In genomic region chr14:78674606-78675005, GRCm38 (mm10) we compare ENCODE assay signal across 14 mouse cellular contexts. TPM values are rescaled to one million over a fixed set of nuclear protein-coding genes. Genes with fewer than 3 reads are reported as not detected.
DNase-seq lines count a peak whose midpoint lies in the region; ATAC-seq and TF ChIP-seq lines count a peak whose summit lies in the region.
"Had no signal": no experiment of that assay in that cellular context is flagged by ENCODE, and none has a peak within 500 bp of the region (broad histone marks: within the 10 kb centered on the region; RNA-seq: fewer than 3 reads in every experiment).

No protein-coding gene starts in this region.

- no peaks in the 10 kb centered on the region for H3K9me3 ChIP-seq in embryonic facial prominence, embryonic 14.5 days (ENCODE audit: control insufficient read depth, low read length)
- H3K9me3 ChIP-seq in embryonic facial prominence, embryonic 10.5 days = no peaks in the 10 kb centered on the region
- H3K9me3 ChIP-seq in kidney, embryonic 15.5 days (replicated peaks) = no peaks in the 10 kb centered on the region
- H3K9me3 ChIP-seq in forebrain, postnatal 0 days (ENCODE audit: low read length) = no peaks in the 10 kb centered on the region
- H3K9me3 ChIP-seq: forebrain, embryonic 13.5 days; G1E; limb, embryonic 12.5 days; midbrain, embryonic 10.5 days had no signal

- no peak for ATAC-seq in embryonic facial prominence, embryonic 14.5 days (ENCODE audit: low read depth)
- peak; percentile 57; the same call in 1 of the 2 replicates for ATAC-seq in kidney, embryonic 15.5 days (replicated peaks; ENCODE audit: low FRiP score)
- ATAC-seq in forebrain, postnatal 0 days = no peak
- ATAC-seq: forebrain, embryonic 13.5 days had no signal

- no peak overlapping the region for H3K9ac ChIP-seq in embryonic facial prominence, embryonic 14.5 days (ENCODE audit: low read depth, low read length)
- H3K9ac ChIP-seq in kidney, embryonic 15.5 days = no peak overlapping the region
- no peak overlapping the region for H3K9ac ChIP-seq in forebrain, postnatal 0 days
- H3K9ac ChIP-seq: embryonic facial prominence, embryonic 13.5 days; forebrain, embryonic 13.5 days; limb, embryonic 12.5 days had no signal

- 78% methylated on average over 9 of the region's 9 CpGs for WGBS in embryonic facial prominence, embryonic 14.5 days
- WGBS in embryonic facial prominence, embryonic 10.5 days = 88% methylated on average over 9 of the region's 9 CpGs
- WGBS in kidney, embryonic 15.5 days = 54% methylated on average over 9 of the region's 9 CpGs
- WGBS in forebrain, postnatal 0 days = 87% methylated on average over 9 of the region's 9 CpGs

- no peak overlapping the region for H3K27ac ChIP-seq in embryonic facial prominence, embryonic 14.5 days (replicated peaks; ENCODE audit: low read depth, low read length)
- H3K27ac ChIP-seq in embryonic facial prominence, embryonic 10.5 days (replicated peaks) = no peak overlapping the region
- H3K27ac ChIP-seq in kidney, embryonic 15.5 days = no peak overlapping the region
- H3K27ac ChIP-seq in forebrain, postnatal 0 days (ENCODE audit: low read depth, low read length) = no peak overlapping the region
- H3K27ac ChIP-seq: embryonic facial prominence, embryonic 13.5 days; forebrain, embryonic 13.5 days; limb, embryonic 12.5 days; midbrain, embryonic 10.5 days had no signal

- no peaks in the 10 kb centered on the region for H3K27me3 ChIP-seq in embryonic facial prominence, embryonic 14.5 days (replicated peaks; ENCODE audit: control insufficient read depth, insufficient read depth, low read length)
- no peaks in the 10 kb centered on the region for H3K27me3 ChIP-seq in embryonic facial prominence, embryonic 10.5 days (replicated peaks; ENCODE audit: low read depth, poor library complexity, severe bottlenecking)
- H3K27me3 ChIP-seq in kidney, embryonic 15.5 days = no peaks in the 10 kb centered on the region
- H3K27me3 ChIP-seq in forebrain, postnatal 0 days (ENCODE audit: insufficient read depth, low read length) = no peaks in the 10 kb centered on the region
- H3K27me3 ChIP-seq: embryonic facial prominence, embryonic 13.5 days; forebrain, embryonic 13.5 days; limb, embryonic 12.5 days had no signal

- H3K4me3 ChIP-seq in embryonic facial prominence, embryonic 14.5 days (ENCODE audit: low read depth, low read length) = no peak overlapping the region
- no peak overlapping the region for H3K4me3 ChIP-seq in embryonic facial prominence, embryonic 10.5 days
- H3K4me3 ChIP-seq in kidney, embryonic 15.5 days (replicated peaks) = no peak overlapping the region
- H3K4me3 ChIP-seq in forebrain, postnatal 0 days (ENCODE audit: low read depth, low read length) = no peak overlapping the region
- H3K4me3 ChIP-seq: embryonic facial prominence, embryonic 13.5 days; forebrain, embryonic 13.5 days; limb, embryonic 12.5 days; midbrain, embryonic 10.5 days had no signal

- no peaks in the 10 kb centered on the region for H3K36me3 ChIP-seq in embryonic facial prominence, embryonic 14.5 days (ENCODE audit: control insufficient read depth, insufficient read depth, low read length)
- H3K36me3 ChIP-seq in embryonic facial prominence, embryonic 10.5 days (replicated peaks) = no peaks in the 10 kb centered on the region
- no peaks in the 10 kb centered on the region for H3K36me3 ChIP-seq in kidney, embryonic 15.5 days
- no peaks in the 10 kb centered on the region for H3K36me3 ChIP-seq in forebrain, postnatal 0 days (ENCODE audit: insufficient read depth)
- H3K36me3 ChIP-seq: embryonic facial prominence, embryonic 13.5 days; G1E; limb, embryonic 12.5 days; midbrain, embryonic 10.5 days had no signal

- H3K4me2 ChIP-seq in embryonic facial prominence, embryonic 14.5 days (ENCODE audit: low read depth, low read length) = no peak overlapping the region
- H3K4me2 ChIP-seq in kidney, embryonic 15.5 days = no peak overlapping the region
- H3K4me2 ChIP-seq in forebrain, postnatal 0 days (ENCODE audit: low read depth) = no peak overlapping the region
- H3K4me2 ChIP-seq: embryonic facial prominence, embryonic 13.5 days; forebrain, embryonic 13.5 days; limb, embryonic 12.5 days had no signal

- intact Hi-C loops in left cerebral cortex, postnatal 36 days (cut with DNase I) = loop anchor here (5.0 to 10.0 kb wide), 2 partner anchors 58 to 330 kb away; partner anchors contain the start of gene Dgkh

- DNase-seq in embryonic facial prominence, embryonic 14.5 days (ENCODE audit: low spot score) = peak; percentile 39
- DNase-seq in embryonic facial prominence, embryonic 10.5 days (ENCODE audit: low spot score) = no peak
- DNase-seq in kidney, adult 18-20 months = no peak
- peak; percentile 86 for DNase-seq in 416B (ENCODE audit: low read depth)
- DNase-seq in kidney, postnatal 10 days = peak; percentile 39
- no peak for DNase-seq in forebrain, postnatal 0 days
- DNase-seq in left cerebral cortex, postnatal 36 days (ENCODE audit: low spot score in 2 of 2) = no peak
- DNase-seq: adrenal gland, postnatal 25 days had no signal

- no peak for TF ChIP-seq CTCF in forebrain, postnatal 0 days (IDR thresholded peaks at IDR 0.05; ENCODE audit: low read depth)

- peaks cover 5% of the 10 kb centered on the region; the same call in 1 of the 2 replicates for H3K4me1 ChIP-seq in embryonic facial prominence, embryonic 14.5 days (ENCODE audit: control insufficient read depth, insufficient read depth, low read length)
- peaks cover 11% of the 10 kb centered on the region for H3K4me1 ChIP-seq in embryonic facial prominence, embryonic 10.5 days
- peaks cover 38% of the 10 kb centered on the region for H3K4me1 ChIP-seq in kidney, embryonic 15.5 days
- H3K4me1 ChIP-seq in forebrain, postnatal 0 days (ENCODE audit: insufficient read depth) = no peaks in the 10 kb centered on the region

RNA-seq across cellular contexts. Expression of gene Dgkh, which starts 58.0 kb away (rescaled TPM):
- 4.4 TPM in 2 replicates for polyA plus RNA-seq in embryonic facial prominence, embryonic 14.5 days (2014; fragmentation: Nextera tagmentation; extraction: Ambion mirVana)
- polyA plus RNA-seq in embryonic facial prominence, embryonic 10.5 days (2016; fragmentation: Nextera tagmentation; extraction: Ambion mirVana) = 0.81 and 0.84 TPM in 2 replicates
- polyA plus RNA-seq in kidney, embryonic 15.5 days (2015; fragmentation: Nextera tagmentation; extraction: Ambion mirVana) = 2.3 and 2.5 TPM in 2 replicates
- 16.2 and 22.3 TPM in 2 replicates for total RNA-seq in forebrain, postnatal 0 days (2014; rRNA removed)
- 1.4 and 2.7 TPM in 2 replicates for polyA plus RNA-seq in forebrain, postnatal 0 days (2015; fragmentation: Nextera tagmentation; extraction: Ambion mirVana)
- total RNA-seq in left cerebral cortex, postnatal 36 days (2021) = 10 to 100 TPM; 70.7 to 78.6 TPM
- polyA plus RNA-seq: G1E had no signal

Comparison
In these comparisons a context has a peak if more than half of its experiments do, and no peak if none do; other contexts are left out.
1. DNase-seq: peak in embryonic facial prominence, embryonic 14.5 days (single experiment), 416B (single experiment) and kidney, postnatal 10 days (single experiment); none in embryonic facial prominence, embryonic 10.5 days (single experiment), kidney, adult 18-20 months (single experiment), forebrain, postnatal 0 days (single experiment) and left cerebral cortex, postnatal 36 days (0 of 2).